Mouse (Mus musculus): Measurements from ENCODE around the gene Gm10198.

Gm10198 gene

DNA sequence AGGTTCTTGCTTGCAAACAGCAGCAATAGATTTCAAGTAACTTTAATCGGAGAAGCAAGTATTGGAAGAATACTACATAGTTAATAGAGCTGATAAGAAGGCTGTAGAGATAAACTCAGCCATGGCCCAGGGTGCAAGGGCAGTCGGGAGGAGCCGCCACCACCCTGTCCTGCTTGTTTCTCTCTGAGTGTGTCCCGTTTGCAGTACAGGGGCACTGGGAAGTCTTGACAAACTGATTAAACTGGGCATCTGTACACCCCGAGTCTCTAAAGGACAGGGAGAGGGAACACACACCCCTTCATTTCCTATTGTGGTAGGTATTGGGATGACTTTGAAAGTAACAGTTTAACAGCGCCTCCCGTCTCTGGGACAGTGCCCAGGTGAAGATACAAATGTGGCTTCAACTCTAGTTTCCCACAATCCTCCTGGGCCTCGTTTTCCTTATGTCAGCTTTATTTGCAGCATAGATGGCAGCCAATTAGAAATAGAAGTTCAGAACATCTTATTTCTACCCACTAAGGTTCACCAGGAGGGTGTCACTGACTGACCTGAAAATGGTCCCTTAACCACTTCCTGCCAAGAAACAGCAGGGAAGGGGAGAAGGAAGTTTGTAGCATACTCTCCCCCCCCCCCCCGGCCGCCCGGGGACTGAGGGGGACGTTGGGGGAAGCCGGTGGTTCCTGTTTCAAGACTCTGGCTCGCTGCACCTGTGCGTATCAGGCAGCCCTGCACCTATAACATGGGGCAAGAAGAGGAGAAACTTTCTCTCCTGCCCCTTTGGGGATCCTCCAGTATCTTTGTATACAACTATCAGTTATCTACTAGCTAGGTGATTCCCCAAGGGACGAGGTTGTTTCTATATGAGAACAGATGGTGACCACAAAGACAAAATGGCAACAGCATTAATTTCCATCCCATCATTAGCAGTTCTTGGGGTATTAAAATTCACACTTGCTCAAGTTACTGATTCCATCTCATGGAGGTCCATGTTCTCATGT is 41.9 kb downstream of the Gm10198 start:
- in situ Hi-C loops (cut with MboI; ENCODE audit: unreplicated experiment in 2 of 2), result no loop called here

DNA sequence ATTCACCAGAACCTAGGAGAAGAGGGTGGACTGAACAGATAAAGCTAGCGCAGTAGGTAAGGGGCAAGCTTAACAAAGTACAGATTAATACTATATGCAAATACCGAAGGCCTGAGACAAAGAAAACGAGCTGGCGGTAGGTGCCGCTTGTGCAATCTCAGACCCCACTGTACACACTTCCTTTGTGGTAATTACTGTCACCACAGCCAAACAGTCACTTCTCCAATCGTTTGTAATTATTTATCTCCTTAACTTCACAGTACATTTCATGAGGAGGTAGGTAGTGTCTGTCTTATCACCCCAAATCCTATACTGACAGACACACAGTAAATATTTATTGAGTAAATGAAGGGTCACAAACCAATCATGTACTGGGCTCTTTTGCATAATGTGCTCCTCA is 47.7 kb downstream of the Gm10198 start:
- in situ Hi-C loops (cut with MboI; ENCODE audit: unreplicated experiment in 2 of 2), result no loop called here

Measured in v-Abl transformed pro-B cells (cell line).